Mouse (Mus musculus): Measurements from ENCODE around the gene Aspn. TPM values are rescaled to one million over a fixed set of nuclear protein-coding genes. Genes with fewer than 3 reads are reported as not detected.

The Aspn gene
- polyA plus RNA-seq (2014; fragmentation: Illumina TruSeq; extraction: RNeasy Lipid Tissue Mini Kit (QIAGEN cat#74804); ENCODE audit: low read depth, low replicate concordance), result 22.3 TPM

DNA sequence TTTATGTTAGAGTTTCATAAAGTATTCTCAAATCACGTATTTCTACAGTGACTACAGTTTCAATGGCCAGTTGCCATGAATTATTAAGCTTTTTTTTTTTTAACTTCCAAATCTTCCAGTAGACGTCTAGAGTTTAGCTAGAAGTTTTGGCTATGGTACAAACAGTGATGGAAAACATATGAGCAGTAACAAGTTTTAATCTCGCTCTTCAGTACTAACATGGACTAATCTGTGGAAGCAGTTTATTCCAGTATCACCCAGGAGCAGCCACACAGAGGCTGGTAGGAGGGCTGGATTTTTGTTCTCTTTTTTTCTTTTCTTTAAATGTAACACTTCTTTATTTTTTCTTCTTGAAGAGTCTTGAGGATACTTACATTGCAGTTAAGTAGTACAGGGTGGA is at the start of gene Aspn:
TSS of gene Aspn (plus strand) at position 165 of the 400 bp plus-strand sequence.

DNA sequence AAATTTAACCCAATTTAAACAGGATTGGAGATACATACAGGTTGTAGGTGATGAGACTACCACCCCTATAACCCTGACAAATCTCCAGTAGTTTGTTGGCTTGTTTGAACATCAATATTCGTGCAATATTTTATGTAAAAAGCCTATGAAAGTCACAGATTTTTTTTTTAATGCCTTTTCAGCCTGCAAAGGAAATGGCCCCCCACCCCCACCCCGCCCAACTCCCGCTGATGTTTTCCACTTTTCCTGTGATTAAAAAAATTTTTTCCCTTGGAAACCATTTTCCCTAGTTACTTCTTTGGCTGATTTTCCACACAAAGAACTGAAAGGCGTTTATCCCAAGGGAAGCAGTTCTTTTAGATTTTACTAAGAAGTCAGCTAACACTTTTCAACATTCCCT is 39.7 kb upstream of the Aspn start, which contains the start of gene Ecm2:
TSS of gene Ecm2 (plus strand) at position 301 of the 400 bp plus-strand sequence.

DNA sequence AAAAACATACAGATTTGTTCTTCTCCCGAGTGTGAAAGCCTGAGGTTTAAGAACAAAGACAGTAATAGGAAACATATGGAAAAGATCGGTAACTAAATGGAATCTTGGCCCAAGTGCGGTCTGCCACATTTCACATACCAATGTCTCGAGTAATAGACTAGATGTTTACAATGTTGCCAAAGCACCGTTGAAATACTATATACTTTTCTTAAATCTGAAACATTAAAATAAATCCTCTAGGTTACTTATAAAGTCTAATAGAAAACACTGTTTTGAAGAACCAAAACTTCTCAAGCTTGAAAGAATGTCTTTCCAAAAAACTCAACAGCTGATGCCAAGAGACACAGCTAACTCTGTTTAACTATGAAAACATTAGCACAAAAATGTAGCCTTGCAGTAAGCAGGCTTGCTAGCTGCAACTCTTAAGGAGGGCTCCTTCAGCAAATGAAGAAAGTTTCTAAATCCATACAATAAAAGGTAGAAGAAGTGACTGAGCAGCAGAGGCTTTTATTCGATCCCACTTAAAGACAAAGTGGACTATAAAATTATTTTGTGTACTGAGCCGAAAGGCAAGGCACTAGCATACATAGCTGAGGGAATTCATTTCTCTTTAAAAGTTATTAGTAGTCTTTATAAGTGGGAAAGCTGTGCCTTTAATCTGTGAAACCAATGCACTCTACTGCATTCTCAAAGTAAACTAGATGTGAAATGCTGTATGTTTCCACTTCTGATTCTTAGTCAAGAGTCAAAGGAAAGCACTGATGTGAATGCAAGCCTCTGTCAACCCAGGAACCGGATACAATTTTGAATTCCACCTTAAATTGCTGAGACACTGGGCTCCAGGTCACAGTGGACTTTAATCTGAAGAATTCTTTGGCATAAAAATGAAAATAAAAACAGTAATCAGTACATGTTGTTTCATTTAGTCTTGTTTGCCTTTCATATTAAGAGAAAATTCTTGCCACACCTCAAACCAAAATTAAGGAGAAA is 37.6 kb downstream of the Aspn start, which contains the start of gene Omd:
TSS of gene Omd (plus strand) at position 922 of the 990 bp plus-strand sequence.

DNA sequence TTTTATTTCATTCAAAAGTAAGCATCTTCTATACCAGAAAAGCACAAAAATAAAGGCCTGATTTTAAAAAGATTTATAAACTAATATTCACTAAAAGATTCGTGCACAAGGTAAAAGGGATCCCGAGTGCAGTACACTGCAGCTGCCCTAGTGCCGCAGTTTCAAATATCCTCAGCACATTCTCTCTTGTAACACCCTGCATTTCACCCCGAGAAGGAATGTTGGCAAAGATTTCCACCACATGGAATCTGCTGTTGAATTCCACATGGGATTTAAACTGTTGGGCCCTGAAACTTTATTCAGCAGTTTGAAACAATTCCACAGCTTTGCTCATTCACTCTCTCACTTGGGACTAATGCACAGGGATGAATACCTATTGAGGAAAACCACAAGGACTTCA is 63.5 kb downstream of the Aspn start, which contains the start of gene Ogn:
TSS of gene Ogn (plus strand) at position 333 of the 400 bp plus-strand sequence.

Other genes with a start within 250 kb of the Aspn start
- gene Fgd3, start 224.1 kb upstream of the Aspn start, polyA plus RNA-seq (2014; fragmentation: Illumina TruSeq; extraction: RNeasy Lipid Tissue Mini Kit (QIAGEN cat#74804); ENCODE audit: low read depth, low replicate concordance), result 3.0 TPM
- 22.7 TPM for gene Bicd2, start 202.9 kb upstream of the Aspn start, polyA plus RNA-seq (2014; fragmentation: Illumina TruSeq; extraction: RNeasy Lipid Tissue Mini Kit (QIAGEN cat#74804); ENCODE audit: low read depth, low replicate concordance)
- gene Ippk, start 123.2 kb upstream of the Aspn start, polyA plus RNA-seq (2014; fragmentation: Illumina TruSeq; extraction: RNeasy Lipid Tissue Mini Kit (QIAGEN cat#74804); ENCODE audit: low read depth, low replicate concordance), result 14.9 TPM
- gene Tes3-ps, start 51.1 kb upstream of the Aspn start, polyA plus RNA-seq (2014; fragmentation: Illumina TruSeq; extraction: RNeasy Lipid Tissue Mini Kit (QIAGEN cat#74804); ENCODE audit: low read depth, low replicate concordance), result 0.12 TPM
- 15.4 TPM for gene Ecm2, start 39.6 kb upstream of the Aspn start, polyA plus RNA-seq (2014; fragmentation: Illumina TruSeq; extraction: RNeasy Lipid Tissue Mini Kit (QIAGEN cat#74804); ENCODE audit: low read depth, low replicate concordance)
- gene Omd, start 38.0 kb downstream of the Aspn start, polyA plus RNA-seq (2014; fragmentation: Illumina TruSeq; extraction: RNeasy Lipid Tissue Mini Kit (QIAGEN cat#74804); ENCODE audit: low read depth, low replicate concordance), result 5.0 TPM
- gene Ogn, start 63.6 kb downstream of the Aspn start, polyA plus RNA-seq (2014; fragmentation: Illumina TruSeq; extraction: RNeasy Lipid Tissue Mini Kit (QIAGEN cat#74804); ENCODE audit: low read depth, low replicate concordance), result 116 TPM
- 2.1 TPM for gene Cenpp, start 108.3 kb downstream of the Aspn start, polyA plus RNA-seq (2014; fragmentation: Illumina TruSeq; extraction: RNeasy Lipid Tissue Mini Kit (QIAGEN cat#74804); ENCODE audit: low read depth, low replicate concordance)
- gene Nol8, start 108.6 kb downstream of the Aspn start, polyA plus RNA-seq (2014; fragmentation: Illumina TruSeq; extraction: RNeasy Lipid Tissue Mini Kit (QIAGEN cat#74804); ENCODE audit: low read depth, low replicate concordance), result 10.6 TPM
- 22.6 TPM for gene Iars, start 137.7 kb downstream of the Aspn start, polyA plus RNA-seq (2014; fragmentation: Illumina TruSeq; extraction: RNeasy Lipid Tissue Mini Kit (QIAGEN cat#74804); ENCODE audit: low read depth, low replicate concordance)